Mouse (Mus musculus) heart, postnatal 25 days (tissue): ENCODE measurements around the gene Gnb5. TPM values are rescaled to one million over a fixed set of nuclear protein-coding genes. Genes with fewer than 3 reads are reported as not detected.

Experiments used
- total RNA-seq, 2 experiments: library from RNA; stranded (reverse); gene quantifications; 2 replicates each; pipeline ENCODE4 v1.2.3; 2021

The Gnb5 gene
- total RNA-seq, 2 experiments from 2014 or later, result 25.0 to 26.5 TPM

Other genes with a start within 250 kb of the Gnb5 start
- gene Myo5a, start 235.3 kb upstream of the Gnb5 start, total RNA-seq, result 10 to 100 TPM; 11.0 to 11.7 TPM
- 1 to 10 TPM; 5.6 to 7.1 TPM for gene Myo5c, start 74.3 kb upstream of the Gnb5 start, total RNA-seq
- not detected for gene Bcl2l10, start 41.5 kb downstream of the Gnb5 start, total RNA-seq
- gene Mapk6, start 103.7 kb downstream of the Gnb5 start, total RNA-seq, result 10 to 100 TPM; 30.9 to 31.0 TPM
- 10 to 100 TPM; 12.0 to 20.6 TPM for gene Leo1, start 135.2 kb downstream of the Gnb5 start, total RNA-seq